Mouse (Mus musculus): ENCODE measurements around the gene Rplp2. TPM values are rescaled to one million over a fixed set of nuclear protein-coding genes. Genes with fewer than 3 reads are reported as not detected.

Gene Rplp2
- total and polyA plus RNA-seq, 3 experiments, result 421 to 928 (median 848) TPM

DNA sequence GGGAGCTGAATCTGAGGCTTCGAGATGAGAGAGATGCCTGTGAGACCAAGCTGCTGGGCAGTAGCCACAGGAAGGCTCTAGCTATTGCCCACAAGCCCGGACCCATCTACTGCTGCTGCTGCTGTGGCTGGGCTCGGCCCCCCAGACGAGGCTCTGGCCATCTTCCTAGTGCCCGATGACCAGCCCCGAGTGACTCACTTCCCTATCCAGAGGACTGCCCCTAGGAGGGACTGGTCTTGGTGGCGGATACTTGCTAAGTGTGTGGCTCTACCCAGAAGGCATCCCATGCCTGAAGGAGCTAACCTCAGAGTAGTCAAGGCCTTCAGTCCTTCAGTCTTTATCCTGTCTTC is 18.9 kb downstream of the Rplp2 start:
- peak; percentile 61 to 72 for DNase-seq
- WGBS, result 34% methylated on average over 7 of the region's 7 CpGs
- Histone ChIP-seq H3K9ac (ENCODE audit: low read depth, low read length) (0 out of 2 replicates have a peak overlapping the region, but pooled peaks have one; percentile 6), H3K27me3 (ENCODE audit: control insufficient read depth, insufficient read depth, low read length) (no peaks in the 10 kb centered on the region), H3K4me3 (no peak overlapping the region), H3K79me2 (replicated peaks; ENCODE audit: control insufficient read depth, insufficient read depth, low read length) (no peaks in the 10 kb centered on the region; the same call in 1 of the 2 replicates), H3K36me3 (ENCODE audit: control insufficient read depth, insufficient read depth, low read length) (no peaks in the 10 kb centered on the region; the same call in 1 of the 2 replicates), H3K27ac (peak overlapping the region; percentile 63), H3K4me1 (ENCODE audit: control insufficient read depth, insufficient read depth, low read length) (peaks cover 23% of the 10 kb centered on the region)
- TF ChIP-seq POLR2A (IDR thresholded peaks at IDR 0.05; ENCODE audit: insufficient read depth, low read depth, low read length), result peak; percentile 47; the same call in 1 of the 2 replicates
- TF ChIP-seq CTCF (IDR thresholded peaks at IDR 0.05), result no peak
- no peak for TF ChIP-seq EP300 (IDR thresholded peaks at IDR 0.05; ENCODE audit: insufficient read depth, low read depth, low read length)
- intact Hi-C loops (cut with DNase I), result no loop called here

DNA sequence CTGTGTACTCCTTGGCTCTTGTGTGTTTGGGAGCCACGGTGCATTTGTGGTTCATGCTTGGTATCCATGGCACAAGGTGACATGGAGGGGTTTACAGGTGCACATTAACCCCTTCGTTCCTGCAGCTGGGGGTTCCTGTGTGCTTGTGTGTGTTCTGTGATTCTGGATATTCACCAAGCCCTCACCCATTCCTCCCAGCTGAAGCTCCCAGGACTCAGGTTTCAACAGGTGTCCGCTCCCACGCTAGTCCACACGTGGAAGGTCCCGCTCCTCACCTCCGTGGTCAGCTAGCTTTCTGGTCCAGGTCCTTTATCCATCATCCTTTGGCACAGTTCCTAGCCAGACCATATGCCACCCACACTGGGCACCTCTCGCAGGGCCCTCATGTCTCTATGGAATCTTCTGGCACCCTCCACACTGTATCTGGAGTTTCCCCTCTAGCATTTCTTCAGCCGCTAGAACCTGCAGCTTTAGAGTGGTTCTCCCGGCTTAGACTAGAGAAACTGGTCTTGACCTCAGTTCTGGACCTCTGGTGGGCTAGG is 19.5 kb downstream of the Rplp2 start:
- Histone ChIP-seq H3K4me1 (ENCODE audit: control insufficient read depth, insufficient read depth, low read length) (peaks cover 23% of the 10 kb centered on the region), H3K27ac (peak overlapping the region; percentile 98), H3K27me3 (ENCODE audit: control insufficient read depth, insufficient read depth, low read length) (no peaks in the 10 kb centered on the region), H3K79me2 (replicated peaks; ENCODE audit: control insufficient read depth, insufficient read depth, low read length) (no peaks in the 10 kb centered on the region; the same call in 1 of the 2 replicates), H3K4me3 (peak overlapping the region; percentile 82), H3K36me3 (ENCODE audit: control insufficient read depth, insufficient read depth, low read length) (no peaks in the 10 kb centered on the region; the same call in 1 of the 2 replicates), H3K9ac (ENCODE audit: low read depth, low read length) (peak overlapping the region; percentile 37)
- DNase-seq, result no peak
- TF ChIP-seq CTCF (IDR thresholded peaks at IDR 0.05) (no peak), POLR2A (IDR thresholded peaks at IDR 0.05; ENCODE audit: insufficient read depth, low read depth, low read length) (no peak), EP300 (IDR thresholded peaks at IDR 0.05; ENCODE audit: insufficient read depth, low read depth, low read length) (no peak)
- intact Hi-C loops (cut with DNase I), result no loop called here
- 60% methylated on average over 10 of the region's 10 CpGs for WGBS

DNA sequence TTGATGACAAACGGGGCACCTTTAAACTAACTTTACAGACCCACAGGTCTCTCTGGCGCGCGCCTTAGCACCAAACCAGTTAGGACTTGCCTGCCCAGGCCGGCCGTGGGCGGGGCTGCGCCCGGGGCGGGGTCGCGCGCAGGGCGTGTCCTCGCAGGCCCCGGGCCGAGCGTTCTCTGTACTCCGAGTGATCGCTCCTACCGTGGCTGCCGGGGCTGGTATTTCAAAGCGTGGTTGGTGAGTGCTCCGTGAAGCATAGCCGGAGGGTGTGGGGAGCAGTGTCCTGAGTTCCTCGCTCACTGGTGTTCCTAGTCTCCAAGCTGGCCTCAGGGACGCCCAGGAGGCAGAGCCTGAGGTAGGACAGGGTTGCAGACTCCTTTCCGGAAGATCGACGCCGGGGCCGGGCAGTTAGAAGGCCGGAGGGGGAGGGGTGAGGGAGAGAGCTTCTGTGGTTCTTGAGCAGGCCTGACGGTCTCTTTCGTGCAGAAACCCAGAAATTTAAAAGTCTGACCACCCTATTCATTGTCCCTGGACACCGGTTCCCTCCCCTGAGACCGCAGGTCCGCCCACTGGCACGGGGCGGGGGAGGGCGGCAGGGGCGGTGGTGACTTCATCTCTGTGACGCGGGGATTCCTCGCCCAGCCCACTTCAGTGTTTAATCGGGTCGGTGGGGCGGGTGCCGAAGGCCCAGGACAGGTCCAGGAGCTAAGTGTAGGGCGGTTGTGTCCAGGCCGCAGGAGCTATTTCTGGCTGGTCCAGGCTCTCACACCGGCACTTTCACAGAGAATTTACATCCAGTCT is 20.3 kb downstream of the Rplp2 start, which contains the start of gene Cd151:
TSS of gene Cd151 (plus strand) at position 163 of the 801 bp plus-strand sequence.
- peak within 1 kb of the TSS; percentile 75 for H3K9ac ChIP-seq (ENCODE audit: low read depth, low read length)
- TF ChIP-seq POLR2A (IDR thresholded peaks at IDR 0.05; ENCODE audit: insufficient read depth, low read depth, low read length), result peak; percentile 89
- no peak for TF ChIP-seq EP300 (IDR thresholded peaks at IDR 0.05; ENCODE audit: insufficient read depth, low read depth, low read length)
- TF ChIP-seq CTCF (IDR thresholded peaks at IDR 0.05), result no peak
- DNase-seq, result peak; percentile 95
- H3K79me2 ChIP-seq (replicated peaks; ENCODE audit: control insufficient read depth, insufficient read depth, low read length), result no peaks in the 10 kb centered on the region; the same call in 1 of the 2 replicates
- H3K27me3 ChIP-seq (ENCODE audit: control insufficient read depth, insufficient read depth, low read length), result no peaks in the 10 kb centered on the region
- peaks cover 21% of the 10 kb centered on the region for H3K4me1 ChIP-seq (ENCODE audit: control insufficient read depth, insufficient read depth, low read length)
- intact Hi-C loops (cut with DNase I), result no loop called here
- under 1% methylated on average over 52 of the region's 52 CpGs for WGBS
- H3K27ac ChIP-seq, result peak within 1 kb of the TSS; percentile 98
- H3K36me3 ChIP-seq (ENCODE audit: control insufficient read depth, insufficient read depth, low read length), result no peaks in the 10 kb centered on the region; the same call in 1 of the 2 replicates
- peak within 1 kb of the TSS; percentile 82 for H3K4me3 ChIP-seq

DNA sequence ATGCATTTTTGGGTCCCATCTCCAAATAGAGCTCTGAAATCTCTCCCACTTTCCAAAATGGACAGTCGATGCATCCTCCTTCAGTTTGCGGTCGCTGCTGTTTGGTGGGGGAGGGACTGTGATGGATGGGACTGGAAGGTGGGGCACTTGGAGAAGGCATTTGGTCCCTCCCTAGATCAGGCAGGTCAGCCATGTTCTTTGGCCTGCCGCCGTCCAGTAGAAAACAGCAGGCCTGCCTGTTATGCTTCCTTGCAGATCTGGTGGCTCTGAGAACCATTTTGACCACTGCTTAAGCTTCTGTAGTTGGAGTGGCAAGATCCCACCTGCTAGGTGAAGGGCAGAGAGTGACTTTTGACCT is 21.0 kb downstream of the Rplp2 start:
- WGBS, result 3% methylated on average over 5 of the region's 5 CpGs
- no peaks in the 10 kb centered on the region; the same call in 1 of the 2 replicates for H3K36me3 ChIP-seq (ENCODE audit: control insufficient read depth, insufficient read depth, low read length)
- no peaks in the 10 kb centered on the region; the same call in 1 of the 2 replicates for H3K79me2 ChIP-seq (replicated peaks; ENCODE audit: control insufficient read depth, insufficient read depth, low read length)
- peaks cover 19% of the 10 kb centered on the region for H3K4me1 ChIP-seq (ENCODE audit: control insufficient read depth, insufficient read depth, low read length)
- no peaks in the 10 kb centered on the region for H3K27me3 ChIP-seq (ENCODE audit: control insufficient read depth, insufficient read depth, low read length)
- H3K27ac ChIP-seq, result peak overlapping the region; percentile 98
- peak overlapping the region; percentile 75 for H3K9ac ChIP-seq (ENCODE audit: low read depth, low read length)
- H3K4me3 ChIP-seq, result peak overlapping the region; percentile 82
- intact Hi-C loops (cut with DNase I), result no loop called here
- no peak for TF ChIP-seq POLR2A (IDR thresholded peaks at IDR 0.05; ENCODE audit: insufficient read depth, low read depth, low read length)
- no peak for TF ChIP-seq CTCF (IDR thresholded peaks at IDR 0.05)
- TF ChIP-seq EP300 (IDR thresholded peaks at IDR 0.05; ENCODE audit: insufficient read depth, low read depth, low read length), result no peak
- DNase-seq, result peak in 1 of 2 experiments; percentile 58

DNA sequence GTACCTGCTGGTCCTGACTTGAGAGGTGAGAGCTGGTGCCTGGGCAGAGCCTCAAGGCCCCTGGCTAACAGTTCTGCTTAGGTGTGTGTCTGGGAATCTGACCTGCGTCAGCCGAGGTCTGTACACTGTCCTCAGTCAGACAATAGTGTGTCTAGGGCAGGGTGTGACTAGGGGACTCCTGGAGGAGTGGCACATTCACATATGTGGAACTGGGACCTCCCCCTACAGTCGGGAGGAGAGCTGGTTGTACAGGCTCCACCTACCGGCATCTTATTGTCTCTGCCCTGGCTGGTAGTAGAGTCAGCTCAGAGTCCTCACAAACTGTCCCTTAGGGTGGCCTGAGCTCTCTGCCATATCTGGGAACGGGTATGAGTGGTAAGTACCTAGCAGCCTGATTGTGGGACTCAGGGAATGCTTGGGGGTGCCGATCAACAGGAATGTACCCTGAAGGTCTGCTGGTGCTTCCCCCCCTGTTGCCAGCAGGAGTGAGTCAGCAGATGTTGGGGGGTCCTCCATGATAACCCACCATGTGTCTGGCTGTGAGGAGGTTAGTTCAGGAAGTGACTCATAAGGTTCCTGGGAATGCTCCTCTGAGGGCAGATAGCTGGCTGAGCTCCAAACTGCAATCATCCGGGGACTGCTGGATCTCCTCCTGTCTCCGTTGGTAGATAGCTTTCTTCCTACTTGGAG is 21.5 kb downstream of the Rplp2 start:
- intact Hi-C loops (cut with DNase I), result no loop called here

More for the DNA sequence above, 21.5 kb downstream of the Rplp2 start:
- H3K4me3 ChIP-seq, result peak overlapping the region; percentile 82
- H3K79me2 ChIP-seq (replicated peaks; ENCODE audit: control insufficient read depth, insufficient read depth, low read length), result no peaks in the 10 kb centered on the region; the same call in 1 of the 2 replicates
- peak; percentile 73 to 82 for DNase-seq
- H3K9ac ChIP-seq (ENCODE audit: low read depth, low read length), result peak overlapping the region; percentile 75
- under 1% methylated on average over 8 of the region's 8 CpGs for WGBS
- 0 out of 2 replicates have a peak, but pooled peaks have one; percentile 43 for TF ChIP-seq EP300 (IDR thresholded peaks at IDR 0.05; ENCODE audit: insufficient read depth, low read depth, low read length)
- TF ChIP-seq CTCF (IDR thresholded peaks at IDR 0.05), result peak; percentile 79
- peak; percentile 85 for TF ChIP-seq POLR2A (IDR thresholded peaks at IDR 0.05; ENCODE audit: insufficient read depth, low read depth, low read length)
- no peaks in the 10 kb centered on the region for H3K27me3 ChIP-seq (ENCODE audit: control insufficient read depth, insufficient read depth, low read length)
- peaks cover 19% of the 10 kb centered on the region for H3K4me1 ChIP-seq (ENCODE audit: control insufficient read depth, insufficient read depth, low read length)
- H3K36me3 ChIP-seq (ENCODE audit: control insufficient read depth, insufficient read depth, low read length), result no peaks in the 10 kb centered on the region; the same call in 1 of the 2 replicates
- peak overlapping the region; percentile 98 for H3K27ac ChIP-seq
